ENCODE assay signal across 8 mouse cellular contexts in the genomic region with DNA sequence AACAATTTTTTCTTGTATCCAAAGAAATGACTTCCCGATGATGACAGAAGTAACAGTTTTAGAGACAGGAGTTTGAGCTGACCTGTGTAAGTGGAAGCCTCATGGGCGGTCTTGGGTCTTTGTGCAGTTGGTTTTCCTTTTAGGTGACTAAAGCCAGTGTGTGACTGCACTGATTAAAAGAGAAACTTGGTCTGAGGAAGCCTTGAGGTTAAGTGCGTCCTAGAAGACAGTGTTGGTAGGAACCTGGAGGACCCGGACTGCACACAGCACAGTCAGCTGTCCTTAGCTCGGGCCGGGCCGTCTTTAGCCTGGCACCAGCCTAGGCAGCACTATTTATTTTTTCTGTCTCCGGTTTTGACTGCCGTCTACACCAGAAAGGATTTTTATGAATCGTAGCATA. TPM values are rescaled to one million over a fixed set of nuclear protein-coding genes. Genes with fewer than 3 reads are reported as not detected.
A peak's percentile ranks its signal among the peaks of the same experiment; 100 is the strongest.
DNase-seq lines count a peak whose midpoint lies in the region; ATAC-seq and TF ChIP-seq lines count a peak whose summit lies in the region.
"Had no signal": no experiment of that assay in that cellular context is flagged by ENCODE, and none has a peak within 500 bp of the region (broad histone marks: within the 10 kb centered on the region; RNA-seq: fewer than 3 reads in every experiment).

No protein-coding gene starts in this region.

- 72% methylated on average over 10 of the region's 10 CpGs for WGBS in liver, adult 2 months
- WGBS in embryonic facial prominence, embryonic 14.5 days, result 76% methylated on average over 10 of the region's 10 CpGs
- 72% methylated on average over 10 of the region's 10 CpGs for whole genome bisulfite sequencing in intestine, embryonic 15.5 days
- 81% methylated on average over 10 of the region's 10 CpGs for WGBS in neural tube, embryonic 14.5 days

- no peak for DNase-seq in liver, adult 2 months (ENCODE audit: extremely low read depth, low read depth, low spot score)
- no peak for DNase-seq in liver
- no peak for DNase-seq in embryonic facial prominence, embryonic 14.5 days (ENCODE audit: low spot score)
- DNase-seq in embryo, embryonic 10.5 days (ENCODE audit: low spot score), result no peak
- no peak for DNase-seq in cerebellum, adult 11-12 months

- no peak overlapping the region for H3K27ac ChIP-seq in liver, adult 2 months (replicated peaks; ENCODE audit: insufficient read depth, low read depth, low read length)
- H3K27ac ChIP-seq in embryonic facial prominence, embryonic 14.5 days (replicated peaks; ENCODE audit: low read depth, low read length), result no peak overlapping the region
- H3K27ac ChIP-seq in intestine, embryonic 15.5 days, result no peak overlapping the region
- no peak overlapping the region for H3K27ac ChIP-seq in neural tube, embryonic 14.5 days (ENCODE audit: low read depth, low read length)

- TF ChIP-seq POLR2A in liver, adult 2 months (IDR thresholded peaks at IDR 0.05; ENCODE audit: extremely low read depth, insufficient read depth, low read length), result no peak

- TF ChIP-seq CTCF in liver, adult 2 months (IDR thresholded peaks at IDR 0.05; ENCODE audit: low read depth, low read length), result no peak

- peaks cover 26% of the 10 kb centered on the region for H3K79me2 ChIP-seq in liver, adult 2 months (ENCODE audit: control insufficient read depth, insufficient read depth, low read length)

- H3K4me2 ChIP-seq in embryonic facial prominence, embryonic 14.5 days (ENCODE audit: low read depth, low read length), result peak overlapping the region; percentile 70
- peak overlapping the region; percentile 60 for H3K4me2 ChIP-seq in intestine, embryonic 15.5 days (replicated peaks)
- peak overlapping the region; percentile 74 for H3K4me2 ChIP-seq in neural tube, embryonic 14.5 days (ENCODE audit: low read depth, low read length)

- ATAC-seq in embryonic facial prominence, embryonic 14.5 days (ENCODE audit: low read depth), result no peak
- no peak for ATAC-seq in intestine, embryonic 15.5 days
- no peak for ATAC-seq in neural tube, embryonic 14.5 days (ENCODE audit: low read depth)

- H3K36me3 ChIP-seq in liver, adult 2 months (ENCODE audit: control insufficient read depth, insufficient read depth, low read length), result peaks cover 2% of the 10 kb centered on the region; the same call in 1 of the 2 replicates
- H3K36me3 ChIP-seq in embryonic facial prominence, embryonic 14.5 days (ENCODE audit: control insufficient read depth, insufficient read depth, low read length), result peaks cover 33% of the 10 kb centered on the region
- no peaks in the 10 kb centered on the region for H3K36me3 ChIP-seq in intestine, embryonic 15.5 days
- peaks cover 3% of the 10 kb centered on the region; the same call in 1 of the 2 replicates for H3K36me3 ChIP-seq in neural tube, embryonic 14.5 days (ENCODE audit: control insufficient read depth, insufficient read depth, low read length)

- H3K4me3 ChIP-seq in liver, adult 2 months (ENCODE audit: insufficient read depth, low read depth, low read length), result peak overlapping the region; percentile 37; the same call in 1 of the 2 replicates
- H3K4me3 ChIP-seq in embryonic facial prominence, embryonic 14.5 days (ENCODE audit: low read depth, low read length), result peak overlapping the region; percentile 95
- H3K4me3 ChIP-seq in intestine, embryonic 15.5 days (replicated peaks), result no peak overlapping the region; the same call in 1 of the 2 replicates
- H3K4me3 ChIP-seq in neural tube, embryonic 14.5 days (ENCODE audit: low read depth, low read length), result no peak overlapping the region; the same call in 1 of the 2 replicates

- no peak overlapping the region; the same call in 1 of the 2 replicates for H3K9ac ChIP-seq in liver, adult 2 months (ENCODE audit: low read depth, low read length)
- peak overlapping the region; percentile 43; the same call in 1 of the 2 replicates for H3K9ac ChIP-seq in embryonic facial prominence, embryonic 14.5 days (ENCODE audit: low read depth, low read length)
- 0 out of 2 replicates have a peak overlapping the region, but pooled peaks have one; percentile 27 for H3K9ac ChIP-seq in intestine, embryonic 15.5 days
- no peak overlapping the region for H3K9ac ChIP-seq in neural tube, embryonic 14.5 days (replicated peaks; ENCODE audit: low read depth, low read length)

- no peaks in the 10 kb centered on the region for H3K9me3 ChIP-seq in embryonic facial prominence, embryonic 14.5 days (ENCODE audit: control insufficient read depth, low read length)
- no peaks in the 10 kb centered on the region for H3K9me3 ChIP-seq in intestine, embryonic 15.5 days
- no peaks in the 10 kb centered on the region for H3K9me3 ChIP-seq in neural tube, embryonic 14.5 days (ENCODE audit: control insufficient read depth, low read length)

- no peaks in the 10 kb centered on the region for H3K27me3 ChIP-seq in liver, adult 2 months (ENCODE audit: control insufficient read depth, insufficient read depth, low read length)
- H3K27me3 ChIP-seq in embryonic facial prominence, embryonic 14.5 days (replicated peaks; ENCODE audit: control insufficient read depth, insufficient read depth, low read length), result no peaks in the 10 kb centered on the region
- H3K27me3 ChIP-seq in intestine, embryonic 15.5 days (replicated peaks), result no peaks in the 10 kb centered on the region
- H3K27me3 ChIP-seq in neural tube, embryonic 14.5 days (ENCODE audit: control insufficient read depth, insufficient read depth, low read length), result no peaks in the 10 kb centered on the region

- H3K4me1 ChIP-seq in liver, adult 2 months (ENCODE audit: control insufficient read depth, insufficient read depth, low read length), result peaks cover 26% of the 10 kb centered on the region
- peaks cover 36% of the 10 kb centered on the region for H3K4me1 ChIP-seq in embryonic facial prominence, embryonic 14.5 days (ENCODE audit: control insufficient read depth, insufficient read depth, low read length)
- peaks cover 46% of the 10 kb centered on the region for H3K4me1 ChIP-seq in intestine, embryonic 15.5 days (replicated peaks)
- peaks cover 41% of the 10 kb centered on the region for H3K4me1 ChIP-seq in neural tube, embryonic 14.5 days (ENCODE audit: control insufficient read depth, insufficient read depth, low read length)

RNA-seq across cellular contexts. Expression of a gene that starts 2.2 kb away (rescaled TPM):
- 18.0 and 23.2 TPM in 2 replicates for total RNA-seq in liver, adult 2 months (2014; rRNA removed)
- polyA plus RNA-seq in liver, adult 2 months (2012; rRNA removed), result 10.0 and 13.7 TPM in 2 replicates
- 23.4 and 24.5 TPM in 2 replicates for polyA plus RNA-seq in embryonic facial prominence, embryonic 14.5 days (2014; fragmentation: Nextera tagmentation; extraction: Ambion mirVana)
- 32.2 and 32.7 TPM in 2 replicates for polyA plus RNA-seq in intestine, embryonic 15.5 days (2015; fragmentation: Nextera tagmentation; extraction: Ambion mirVana)
- polyA plus RNA-seq in neural tube, embryonic 14.5 days (2014; fragmentation: Nextera tagmentation; extraction: Ambion mirVana), result 23.0 and 23.2 TPM in 2 replicates

RNA-seq across cellular contexts. Expression of a gene that starts 48.8 kb away (rescaled TPM):
- not detected in 2 replicates for total RNA-seq in liver, adult 2 months (2014; rRNA removed)
- not detected in 2 replicates for polyA plus RNA-seq in liver, adult 2 months (2012; rRNA removed)
- polyA plus RNA-seq in embryonic facial prominence, embryonic 14.5 days (2014; fragmentation: Nextera tagmentation; extraction: Ambion mirVana), result 0.08 TPM in 1 of 2 replicates, not detected in the other
- polyA plus RNA-seq in intestine, embryonic 15.5 days (2015; fragmentation: Nextera tagmentation; extraction: Ambion mirVana), result not detected in 2 replicates
- polyA plus RNA-seq in neural tube, embryonic 14.5 days (2014; fragmentation: Nextera tagmentation; extraction: Ambion mirVana), result not detected in 2 replicates
- polyA plus RNA-seq: limb, embryonic 11.5 days had no signal

Comparison
In these comparisons a context has a peak if more than half of its experiments do, and no peak if none do; other contexts are left out.
1. H3K4me3 ChIP-seq: peak in liver, adult 2 months (single experiment) and embryonic facial prominence, embryonic 14.5 days (single experiment); none in intestine, embryonic 15.5 days (single experiment) and neural tube, embryonic 14.5 days (single experiment).
2. H3K9ac ChIP-seq: peak in embryonic facial prominence, embryonic 14.5 days (single experiment) and intestine, embryonic 15.5 days (single experiment); none in liver, adult 2 months (single experiment) and neural tube, embryonic 14.5 days (single experiment).
3. Peak in every context shown above with its lines, with median percentiles within 50 percentile points of each other: H3K4me2 ChIP-seq.